Mouse (Mus musculus) T-helper 17 cell (primary cell): ENCODE results near the gene Prmt1.

Source experiments
- in situ Hi-C, 2 experiments: fragments of 300-600 bp; cut with MboI, MseI; formaldehyde crosslinking; loops; 1 replicate in 1 of 2; 2 replicates in 1 of 2; pipeline ENCODE4 v1.15.1; 2025; ENCODE audit warnings: high pct_unique_total_duplicates in 2 of 2

Gene Prmt1

GRCm38 (mm10) chr7:44955628-44956027 is 30.7 kb downstream of the Prmt1 start:
- in situ Hi-C loops, result loop anchor here in 1 of 2 experiments (5.0 kb wide), 1 partner anchor 233 kb away; no protein-coding TSS in a partner anchor

DNA sequence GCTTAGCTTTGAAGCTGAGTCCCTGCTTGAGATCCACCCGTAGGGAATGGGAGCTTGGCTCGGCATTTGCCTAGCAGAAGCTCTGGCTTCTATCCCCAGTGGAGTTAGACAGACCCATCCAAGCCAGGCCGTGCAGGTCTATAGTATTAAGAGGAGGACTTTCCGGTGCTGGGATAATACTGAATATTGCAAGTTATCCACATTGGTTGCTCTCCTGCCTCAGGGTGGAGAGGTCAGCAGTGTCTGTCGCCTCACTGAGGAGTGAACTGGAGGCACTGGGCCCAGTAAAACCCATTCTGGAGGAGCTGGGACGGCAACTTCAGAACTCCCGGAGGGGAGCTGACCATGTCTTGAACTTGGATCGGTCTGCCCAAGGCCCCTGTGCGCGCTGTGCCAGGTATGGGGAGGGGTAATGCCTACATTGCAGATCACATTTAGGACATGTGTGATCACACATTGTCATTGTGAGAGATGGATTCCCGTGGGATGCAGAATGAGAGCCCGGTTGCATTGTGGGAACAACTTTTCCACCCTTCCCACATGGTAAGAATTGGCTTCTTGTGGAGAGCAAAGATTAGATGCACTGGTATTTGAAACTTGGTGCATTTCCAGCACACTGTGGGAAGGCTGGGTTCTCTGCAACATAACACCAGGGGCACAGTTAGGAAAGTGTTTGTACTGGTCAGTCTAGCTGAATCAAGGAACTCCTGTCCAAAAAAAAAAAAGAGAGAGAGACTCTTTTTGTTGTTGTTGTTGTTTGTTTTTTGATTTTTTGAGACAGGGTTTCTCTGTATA is 32.1 kb downstream of the Prmt1 start:
- in situ Hi-C loops, result loop anchor here in 1 of 2 experiments (5.0 kb wide), 1 partner anchor 232 kb away; no protein-coding TSS in a partner anchor

DNA sequence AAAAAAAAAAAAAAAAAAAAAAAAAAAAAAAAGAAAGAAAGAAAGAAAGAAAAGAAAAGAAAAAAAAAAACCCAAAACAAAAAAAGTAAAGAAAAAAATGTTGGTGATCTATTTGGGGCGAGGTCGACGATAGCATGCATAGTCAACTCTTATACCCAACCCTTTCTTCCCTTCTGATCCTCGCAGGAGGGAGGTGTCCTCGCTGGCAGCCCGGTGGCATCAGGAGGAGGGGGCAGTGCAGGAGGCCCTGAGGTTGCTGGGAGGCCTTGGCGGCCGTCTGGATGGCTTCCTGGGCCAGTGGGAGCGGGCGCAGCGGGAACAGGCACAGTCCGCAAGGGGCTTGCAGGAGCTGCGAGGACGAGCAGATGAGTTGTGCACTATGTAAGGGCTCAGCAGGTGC is 32.8 kb downstream of the Prmt1 start:
- in situ Hi-C loops, result loop anchor here in 1 of 2 experiments (5.0 kb wide), 1 partner anchor 231 kb away; no protein-coding TSS in a partner anchor

- in situ Hi-C loops, result loop anchor here in 1 of 2 experiments (5.0 kb wide), 1 partner anchor 230 kb away; no protein-coding TSS in a partner anchor
These were observed 33.6 kb downstream of the Prmt1 start for GRCm38 (mm10) chr7:44952611-44953306.

DNA sequence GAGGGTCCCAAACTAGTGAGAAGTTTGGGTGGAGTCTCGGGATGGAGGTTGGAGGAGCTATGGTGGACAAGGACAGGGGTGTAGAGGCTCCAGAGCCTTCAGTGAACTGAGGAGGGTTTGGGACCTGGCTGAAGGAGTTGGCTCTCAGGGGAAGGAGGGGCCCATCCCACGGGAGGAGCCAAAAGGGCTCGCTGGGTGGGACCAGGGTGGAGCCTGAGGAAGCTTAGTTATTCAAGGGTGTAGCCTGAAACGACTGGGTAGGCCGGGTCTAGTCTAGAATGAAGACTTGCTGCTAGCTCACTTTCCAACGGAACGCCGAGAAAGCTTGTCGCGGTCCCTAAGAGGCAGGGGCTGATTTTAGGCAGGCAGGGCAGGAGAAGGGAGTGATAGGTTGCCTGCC is 34.4 kb downstream of the Prmt1 start:
- in situ Hi-C loops, result loop anchor here in 1 of 2 experiments (5.0 kb wide), 1 partner anchor 230 kb away; no protein-coding TSS in a partner anchor

- in situ Hi-C loops, result loop anchor here in 1 of 2 experiments (5.0 kb wide), 1 partner anchor 228 kb away; no protein-coding TSS in a partner anchor
These were observed 36.4 kb downstream of the Prmt1 start for GRCm38 (mm10) chr7:44949922-44950321.

- in situ Hi-C loops, result no loop called here
These were observed 43.5 kb downstream of the Prmt1 start, which contains the start of gene Tsks for GRCm38 (mm10) chr7:44942904-44943303. Tsks (plus strand) TSS chr7:44943204.

- in situ Hi-C loops, result no loop called here
These were observed 47.7 kb downstream of the Prmt1 start for GRCm38 (mm10) chr7:44938680-44939079.

DNA sequence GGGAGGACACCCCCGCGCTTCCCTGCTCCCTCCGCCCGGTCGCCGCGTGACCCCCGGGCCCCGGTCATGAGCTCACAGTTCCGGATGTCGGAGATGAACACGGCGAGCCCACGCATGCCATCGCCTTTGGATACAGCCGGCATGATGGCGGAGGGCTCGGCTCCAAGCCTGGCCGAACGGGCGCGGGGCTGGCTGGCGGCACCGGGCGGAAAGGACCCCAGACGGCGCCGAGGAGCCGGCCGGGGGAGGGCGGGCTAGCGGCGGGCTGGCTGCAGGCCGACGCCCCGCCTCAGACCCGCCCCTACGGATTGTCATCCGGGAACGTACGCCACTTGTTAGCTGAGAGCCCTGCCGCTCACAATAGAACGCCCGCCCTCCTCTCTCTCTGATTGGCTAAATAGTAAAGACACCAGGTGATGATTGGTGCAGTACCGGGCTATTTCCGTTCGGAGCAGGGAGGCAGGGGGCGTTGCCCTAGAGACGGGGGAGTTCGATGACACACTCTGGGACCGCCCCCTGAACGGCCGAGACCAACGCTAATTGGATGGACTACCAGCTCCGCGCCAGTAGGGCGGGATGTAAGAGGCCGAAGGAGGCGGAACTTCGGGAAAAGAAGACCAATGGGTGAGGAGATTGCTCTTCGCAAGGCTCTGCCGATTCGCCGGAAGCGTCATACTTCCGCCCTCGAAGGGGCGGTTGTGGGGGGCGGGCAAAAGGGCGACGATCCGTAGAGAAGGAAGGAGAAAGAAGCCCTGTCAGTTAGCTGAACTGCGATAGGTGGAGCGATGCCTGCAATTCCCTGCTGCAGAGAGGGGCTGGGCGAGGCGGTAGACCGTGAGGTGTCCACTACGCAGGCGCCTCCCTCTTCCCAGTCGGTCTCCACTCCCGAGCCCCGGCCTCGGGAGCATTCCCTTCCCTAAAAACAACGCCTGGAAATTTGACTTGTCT is 56.9 kb downstream of the Prmt1 start, which contains the start of gene Ap2a1:
Gene Ap2a1, minus strand, starts transcription at position 293 of the 948 bp plus-strand sequence.
- in situ Hi-C loops, result no loop called here

- in situ Hi-C loops, result no loop called here
These were observed 57.8 kb downstream of the Prmt1 start for GRCm38 (mm10) chr7:44928570-44928969.
